Mouse (Mus musculus) thymus, adult 2 months (tissue): Measurements from ENCODE around the gene Mtif3. TPM values are rescaled to one million over a fixed set of nuclear protein-coding genes. Genes with fewer than 3 reads are reported as not detected.

Source experiments
- DNase-seq: peaks from one replicate; pipeline ENCODE4 v3.0.0; 2021
- H3K27ac ChIP-seq: fragments of 200-500 bp; 2 replicates; pipeline ENCODE4 v1.5.1; 2012; ENCODE audit warnings: low read length, control low read depth; ENCODE audit not compliant: control insufficient read depth, insufficient read depth
- H3K27me3 ChIP-seq: fragments of 200-500 bp; 2 replicates; pipeline ENCODE4 v1.6.1; 2012; ENCODE audit warnings: mild to moderate bottlenecking, low read length, moderate library complexity, mixed read lengths; ENCODE audit not compliant: control insufficient read depth, insufficient read depth
- H3K36me3 ChIP-seq: fragments of 200-500 bp; 2 replicates; pipeline ENCODE4 v1.6.1; 2012; ENCODE audit warnings: mild to moderate bottlenecking, low read length, moderate library complexity; ENCODE audit not compliant: control insufficient read depth, insufficient read depth
- H3K4me1 ChIP-seq: fragments of 200-500 bp; replicated peaks from 2 replicates; pipeline ENCODE4 v1.6.1; 2012; ENCODE audit warnings: low read length; ENCODE audit not compliant: control insufficient read depth, insufficient read depth
- H3K4me3 ChIP-seq: fragments of 200-500 bp; 2 replicates; pipeline ENCODE4 v1.5.1; 2012; ENCODE audit warnings: mild to moderate bottlenecking, low read length, control low read depth, moderate library complexity; ENCODE audit not compliant: control insufficient read depth, insufficient read depth
- CTCF ChIP-seq: fragments of 200-500 bp; IDR thresholded peaks from 2 replicates; pipeline ENCODE4 v1.5.1; 2012; ENCODE audit warnings: mild to moderate bottlenecking, control low read depth, low read length, moderate library complexity, borderline replicate concordance; ENCODE audit not compliant: control insufficient read depth, poor library complexity, insufficient read depth; ENCODE audit errors: extremely low read depth
- POLR2A ChIP-seq: fragments of 200-500 bp; IDR thresholded peaks from 2 replicates; pipeline ENCODE4 v1.6.1; 2012; ENCODE audit warnings: mild to moderate bottlenecking, low read length, control low read depth, moderate library complexity; ENCODE audit not compliant: control insufficient read depth, poor library complexity, insufficient read depth; ENCODE audit errors: extremely low read depth
- WGBS: fragments of 180-500 bp; shearing (Covaris S2); methylation state at CpG from one replicate; pipeline ENCODE4 v1.1.7; 2018; 5-methylcytosine and 5-hydroxymethylcytosine counted together
- polyA plus RNA-seq: library from polyadenylated mRNA; depleted of rRNA; stranded (reverse); fragments of >200 nt; gene quantifications from 2 replicates; pipeline ENCODE4 v1.2.3, GENCODE M21; 2012

The Mtif3 gene
- polyA plus RNA-seq, 1 experiment, result 13.0 TPM

DNA sequence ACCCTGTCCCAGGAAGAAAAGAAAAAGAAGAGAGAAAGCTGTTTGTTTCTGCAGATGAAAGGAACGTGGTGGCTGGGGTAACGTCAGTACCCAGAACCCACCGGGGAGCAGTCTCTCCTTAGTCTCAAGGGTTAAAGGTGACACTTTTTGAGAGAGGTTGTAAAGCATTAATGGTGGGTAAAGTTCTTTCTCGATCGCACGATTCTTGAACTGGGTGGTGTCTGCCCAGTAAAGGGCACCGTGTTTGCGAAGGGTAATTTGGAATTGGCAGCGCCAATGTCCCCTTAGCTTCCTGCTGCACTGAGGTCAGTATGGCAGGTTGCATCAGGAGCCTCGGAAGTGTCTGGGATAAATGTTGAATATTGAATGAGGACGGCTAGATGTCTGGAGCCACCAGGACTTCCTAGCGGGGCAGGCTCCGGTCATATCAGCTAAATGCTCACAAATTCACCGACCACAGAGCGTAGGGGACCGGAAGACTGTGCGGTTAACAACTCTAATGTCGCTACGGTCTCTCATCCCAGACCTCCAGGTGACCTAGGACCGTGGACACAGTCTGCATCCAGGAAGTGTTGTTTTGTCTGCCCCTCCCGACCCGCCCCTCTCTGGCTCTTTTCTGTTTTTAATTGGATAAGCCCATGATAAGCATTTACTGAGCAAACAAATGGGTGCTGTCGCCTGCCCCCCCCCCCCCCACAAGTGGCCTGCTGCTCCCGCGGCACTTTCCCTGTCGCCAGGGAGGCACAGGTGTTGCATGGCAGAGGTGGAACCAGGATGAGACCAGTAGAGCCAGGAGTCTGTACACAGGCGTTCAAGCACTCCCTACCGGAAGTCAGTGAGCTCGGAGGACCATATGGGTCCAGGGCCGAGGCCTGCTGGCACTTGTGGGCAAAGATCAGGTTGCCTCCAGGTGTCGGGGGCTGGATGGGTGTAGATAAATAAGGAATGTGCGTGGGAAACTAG is 25.8 kb downstream of the Mtif3 start:
- 90% methylated on average over 32 of the region's 32 CpGs for WGBS
- H3K27ac ChIP-seq, result no peak overlapping the region
- H3K4me3 ChIP-seq, result no peak overlapping the region
- TF ChIP-seq CTCF (no peak), POLR2A (no peak)
- no peak for DNase-seq
- no peaks in the 10 kb centered on the region for H3K27me3 ChIP-seq
- no peaks in the 10 kb centered on the region for H3K36me3 ChIP-seq
- no peaks in the 10 kb centered on the region for H3K4me1 ChIP-seq

DNA sequence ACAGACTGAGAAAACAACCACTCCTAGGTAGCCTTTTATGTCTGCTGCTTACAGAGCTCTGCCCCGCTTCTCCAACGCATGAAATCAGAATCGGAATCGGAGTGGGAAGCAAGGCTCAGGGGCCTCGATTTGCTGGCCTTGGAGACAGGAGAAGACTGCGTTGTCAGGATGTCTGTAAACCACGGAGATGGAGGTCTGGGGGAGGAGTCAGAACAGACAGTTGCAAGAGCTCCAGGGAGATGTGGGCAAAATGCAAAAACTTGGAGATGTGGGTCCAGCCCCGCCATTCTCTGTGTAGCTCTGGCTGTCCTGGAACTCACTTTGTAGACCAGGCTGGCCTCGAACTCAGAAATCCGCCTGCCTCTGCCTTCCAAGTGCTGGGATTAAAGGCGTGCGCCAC is 30.1 kb downstream of the Mtif3 start:
- Histone ChIP-seq H3K27me3 (no peaks in the 10 kb centered on the region), H3K4me3 (no peak overlapping the region), H3K36me3 (no peaks in the 10 kb centered on the region), H3K27ac (no peak overlapping the region), H3K4me1 (no peaks in the 10 kb centered on the region)
- DNase-seq, result no peak
- no peak for TF ChIP-seq CTCF
- no peak for TF ChIP-seq POLR2A
- 80% methylated on average over 12 of the region's 12 CpGs for WGBS

DNA sequence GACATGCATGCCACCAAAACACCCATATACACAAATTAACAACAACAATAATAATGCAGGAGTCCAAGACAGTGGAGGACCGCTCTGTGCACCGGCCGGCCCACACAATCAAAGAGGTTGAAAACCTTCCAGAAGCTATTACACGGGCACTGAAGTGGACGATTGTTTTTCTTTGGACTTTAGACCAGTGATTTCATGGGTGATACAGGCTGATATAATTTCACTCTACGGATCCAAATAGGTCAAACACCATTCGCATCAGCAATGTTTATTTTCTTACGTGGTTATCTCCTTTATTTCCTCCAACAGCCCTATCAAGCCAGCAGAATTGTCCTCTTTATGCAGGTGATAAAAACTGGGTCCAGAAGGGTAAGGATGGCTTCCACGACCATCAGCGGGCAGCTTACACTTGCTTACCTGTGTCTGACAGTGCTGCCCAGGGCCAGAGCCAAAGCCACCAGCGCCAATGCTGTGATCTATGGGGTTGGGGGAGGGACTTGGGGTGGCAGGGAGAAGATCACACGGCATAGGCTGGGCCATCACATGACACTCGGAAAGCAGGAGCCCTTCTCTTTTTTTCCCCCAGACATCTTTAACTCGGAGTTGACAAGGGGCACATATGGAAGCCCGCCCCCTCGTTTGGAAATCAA is 31.6 kb downstream of the Mtif3 start:
- Histone ChIP-seq H3K27ac (no peak overlapping the region), H3K4me1 (no peaks in the 10 kb centered on the region), H3K4me3 (no peak overlapping the region), H3K36me3 (no peaks in the 10 kb centered on the region), H3K27me3 (no peaks in the 10 kb centered on the region)
- no peak for TF ChIP-seq CTCF
- TF ChIP-seq POLR2A, result no peak
- 89% methylated on average over 16 of the region's 16 CpGs for WGBS
- DNase-seq, result no peak

DNA sequence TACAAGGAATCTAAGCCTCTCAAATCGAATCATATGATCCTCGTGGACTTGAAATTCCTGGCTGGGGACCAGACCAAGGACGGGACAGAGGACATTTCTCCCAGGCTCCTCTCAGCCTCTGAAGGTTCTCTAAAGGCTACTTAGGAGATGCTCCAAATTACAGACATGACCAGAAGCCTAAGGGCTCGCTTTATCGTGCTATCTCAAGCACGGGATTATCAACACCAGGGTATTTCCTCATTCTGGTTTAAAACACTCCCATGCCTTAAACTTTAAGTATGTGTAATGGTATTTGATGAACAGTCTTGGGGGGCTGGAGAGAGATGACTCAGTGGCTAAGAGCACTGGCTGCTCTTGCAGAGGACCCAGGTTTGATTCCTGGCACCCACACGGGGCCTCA is 32.2 kb downstream of the Mtif3 start:
- H3K27ac ChIP-seq, result no peak overlapping the region
- no peak for DNase-seq
- TF ChIP-seq CTCF (no peak), POLR2A (no peak)
- H3K27me3 ChIP-seq, result no peaks in the 10 kb centered on the region
- H3K36me3 ChIP-seq, result no peaks in the 10 kb centered on the region
- WGBS, result 87% methylated on average over 7 of the region's 7 CpGs
- no peak overlapping the region for H3K4me3 ChIP-seq
- H3K4me1 ChIP-seq, result no peaks in the 10 kb centered on the region

DNA sequence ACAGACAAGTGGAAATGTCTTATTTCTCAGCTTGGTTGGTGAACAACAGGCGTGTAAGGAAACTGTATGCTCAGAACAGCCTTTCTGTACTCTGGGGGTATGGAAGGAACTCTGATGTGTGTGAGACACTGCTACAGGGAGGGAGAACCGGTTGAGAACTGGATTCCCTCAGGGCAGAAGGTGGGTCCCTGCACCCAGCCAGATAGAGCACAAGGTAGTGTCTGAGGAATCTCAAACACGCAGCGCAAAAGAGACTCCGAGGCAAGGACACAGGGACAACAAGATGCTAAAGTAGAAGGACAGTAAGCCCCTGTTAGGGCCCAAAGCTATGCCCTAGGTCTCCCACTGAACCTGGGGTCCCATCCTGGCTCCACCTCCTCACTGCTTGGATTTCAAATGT is 36.9 kb downstream of the Mtif3 start:
- no peaks in the 10 kb centered on the region for H3K27me3 ChIP-seq
- no peak for DNase-seq
- no peaks in the 10 kb centered on the region for H3K4me1 ChIP-seq
- H3K27ac ChIP-seq, result no peak overlapping the region
- TF ChIP-seq CTCF (no peak), POLR2A (no peak)
- no peaks in the 10 kb centered on the region for H3K36me3 ChIP-seq
- WGBS, result 95% methylated on average over 5 of the region's 5 CpGs
- no peak overlapping the region for H3K4me3 ChIP-seq

DNA sequence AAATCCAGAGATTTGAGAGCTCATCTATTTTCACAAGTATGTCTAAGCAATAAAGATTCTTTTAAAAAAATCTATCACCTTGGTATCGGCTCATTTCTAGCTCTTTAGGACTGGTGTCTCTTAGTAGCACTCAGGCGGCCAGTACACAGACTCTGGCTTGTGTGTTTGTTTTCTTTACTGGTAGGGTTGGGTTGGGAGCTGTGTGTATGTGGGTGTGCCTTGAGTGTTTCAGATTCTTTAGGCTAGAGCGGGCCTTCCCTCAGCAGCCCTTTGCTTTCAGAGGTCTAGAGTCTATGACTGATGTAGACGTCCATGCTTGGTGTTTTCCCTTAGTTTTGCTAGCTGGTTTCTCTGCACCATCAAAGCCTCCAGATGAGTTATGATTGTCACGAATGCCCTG is 40.1 kb downstream of the Mtif3 start:
- 90% methylated on average over 5 of the region's 5 CpGs for WGBS
- no peak for DNase-seq
- TF ChIP-seq CTCF (no peak), POLR2A (no peak)

DNA sequence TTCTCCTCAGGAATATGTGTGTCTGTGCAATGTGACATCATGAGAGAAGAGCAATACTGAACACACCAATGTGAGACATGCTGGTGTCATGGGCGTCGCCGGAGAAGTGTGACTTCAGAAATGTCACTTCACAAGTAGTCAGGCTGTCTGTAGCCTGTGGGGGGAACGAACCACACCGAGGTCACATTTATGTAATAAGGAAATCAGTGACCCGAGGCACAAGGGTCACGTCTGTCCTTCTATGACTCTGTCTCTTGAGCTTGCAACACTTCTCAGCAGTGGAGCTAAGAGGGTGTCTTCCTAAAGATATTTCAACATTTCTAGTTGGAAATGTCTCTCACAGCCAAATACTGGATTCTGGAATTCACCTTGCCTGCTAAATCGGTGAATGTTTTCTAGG is 42.4 kb downstream of the Mtif3 start:
- 64% methylated on average over 8 of the region's 8 CpGs for WGBS
- DNase-seq, result no peak
- TF ChIP-seq CTCF (no peak), POLR2A (no peak)
- no peak overlapping the region for H3K27ac ChIP-seq
- no peaks in the 10 kb centered on the region for H3K4me1 ChIP-seq
- peaks cover 3% of the 10 kb centered on the region; the same call in 1 of the 2 replicates for H3K27me3 ChIP-seq
- H3K4me3 ChIP-seq, result no peak overlapping the region
- no peaks in the 10 kb centered on the region for H3K36me3 ChIP-seq

More for the DNA sequence above, 40.1 kb downstream of the Mtif3 start:
- Histone ChIP-seq H3K36me3 (no peaks in the 10 kb centered on the region), H3K27me3 (peaks cover 3% of the 10 kb centered on the region; the same call in 1 of the 2 replicates), H3K4me3 (no peak overlapping the region), H3K27ac (no peak overlapping the region), H3K4me1 (no peaks in the 10 kb centered on the region)
